Mouse (Mus musculus) stomach, postnatal 0 days (tissue): ENCODE data around the gene Krt10.

ENCODE experiments used
- CTCF ChIP-seq: IDR thresholded peaks from 2 replicates; pipeline ENCODE4 v1.5.1; 2016; ENCODE audit warnings: antibody characterized with exemption, low read depth, mild to moderate bottlenecking, moderate library complexity
- EP300 ChIP-seq: optimal IDR thresholded peaks from 2 replicates; pipeline ENCODE3; 2016; ENCODE audit warnings: antibody characterized with exemption

- TF ChIP-seq CTCF (peak; percentile 75), EP300 (no peak)
Observed at GRCm38 (mm10) chr11:99369229-99369628, 19.9 kb downstream of the Krt10 start.
